Mouse (Mus musculus): ENCODE results near the gene Hist2h2ac. TPM values are rescaled to one million over a fixed set of nuclear protein-coding genes. Genes with fewer than 3 reads are reported as not detected.

Hist2h2ac gene
- polyA plus RNA-seq, 1 experiment from 2014 or later, result 0.99 TPM

- ATAC-seq, result peak; percentile 95
- H3K36me3 ChIP-seq (ENCODE audit: control insufficient read depth, insufficient read depth, low read length), result peaks cover 17% of the 10 kb centered on the region
Observed at GRCm38 (mm10) chr3:96197129-96197749, 23.4 kb downstream of the Hist2h2ac start.

GRCm38 (mm10) chr3:96196437-96197128 lies 24.1 kb downstream of the Hist2h2ac start:
- H3K4me2 ChIP-seq (ENCODE audit: low read length), result peak overlapping the region; percentile 96
- peak overlapping the region; percentile 79 for H3K4me3 ChIP-seq (ENCODE audit: low read depth, low read length)
- H3K27ac ChIP-seq (ENCODE audit: low read length), result peak overlapping the region; percentile 98
- no peaks in the 10 kb centered on the region for H3K27me3 ChIP-seq (ENCODE audit: control insufficient read depth, insufficient read depth, low read depth, low read length)
- H3K36me3 ChIP-seq (ENCODE audit: control insufficient read depth, insufficient read depth, low read length), result peaks cover 18% of the 10 kb centered on the region
- peaks cover 12% of the 10 kb centered on the region for H3K4me1 ChIP-seq (ENCODE audit: control insufficient read depth, insufficient read depth, low read length)
- 18% methylated on average over 27 of the region's 27 CpGs for WGBS
- peak; percentile 10; the same call in 1 of the 2 replicates for ATAC-seq
- no peaks in the 10 kb centered on the region for H3K9me3 ChIP-seq (replicated peaks; ENCODE audit: control insufficient read depth, low read length, poor library complexity, severe bottlenecking)
- H3K9ac ChIP-seq (ENCODE audit: low read depth, low read length), result peak overlapping the region; percentile 92

More at GRCm38 (mm10) chr3:96197129-96197749, 23.4 kb downstream of the Hist2h2ac start:
- Histone ChIP-seq H3K4me2 (ENCODE audit: low read length) (peak overlapping the region; percentile 96), H3K9ac (ENCODE audit: low read depth, low read length) (peak overlapping the region; percentile 92), H3K4me1 (ENCODE audit: control insufficient read depth, insufficient read depth, low read length) (peaks cover 12% of the 10 kb centered on the region), H3K27me3 (ENCODE audit: control insufficient read depth, insufficient read depth, low read depth, low read length) (no peaks in the 10 kb centered on the region), H3K4me3 (ENCODE audit: low read depth, low read length) (peak overlapping the region; percentile 79), H3K9me3 (replicated peaks; ENCODE audit: control insufficient read depth, low read length, poor library complexity, severe bottlenecking) (no peaks in the 10 kb centered on the region), H3K27ac (ENCODE audit: low read length) (peak overlapping the region; percentile 98)
- WGBS, result under 1% methylated on average over 50 of the region's 50 CpGs

- no peak overlapping the region; the same call in 1 of the 2 replicates for H3K27ac ChIP-seq (ENCODE audit: low read length)
- H3K4me2 ChIP-seq (ENCODE audit: low read length), result peak overlapping the region; percentile 96; the same call in 1 of the 2 replicates
- no peak overlapping the region; the same call in 1 of the 2 replicates for H3K4me3 ChIP-seq (ENCODE audit: low read depth, low read length)
- 93% methylated on average over 11 of the region's 11 CpGs for WGBS
- no peaks in the 10 kb centered on the region for H3K9me3 ChIP-seq (replicated peaks; ENCODE audit: control insufficient read depth, low read length, poor library complexity, severe bottlenecking)
- no peak overlapping the region for H3K9ac ChIP-seq (ENCODE audit: low read depth, low read length)
- H3K36me3 ChIP-seq (ENCODE audit: control insufficient read depth, insufficient read depth, low read length), result peaks cover 18% of the 10 kb centered on the region
- peaks cover 12% of the 10 kb centered on the region for H3K4me1 ChIP-seq (ENCODE audit: control insufficient read depth, insufficient read depth, low read length)
- no peaks in the 10 kb centered on the region for H3K27me3 ChIP-seq (ENCODE audit: control insufficient read depth, insufficient read depth, low read depth, low read length)
- no peak for ATAC-seq
Observed at GRCm38 (mm10) chr3:96195616-96196313, 24.9 kb downstream of the Hist2h2ac start.

GRCm38 (mm10) chr3:96194966-96195365 lies 25.7 kb downstream of the Hist2h2ac start:
- ATAC-seq, result no peak
- 89% methylated on average over 10 of the region's 10 CpGs for WGBS
- no peak overlapping the region for H3K4me3 ChIP-seq (ENCODE audit: low read depth, low read length)
- H3K36me3 ChIP-seq (ENCODE audit: control insufficient read depth, insufficient read depth, low read length), result peaks cover 23% of the 10 kb centered on the region
- no peak overlapping the region for H3K9ac ChIP-seq (ENCODE audit: low read depth, low read length)
- H3K27me3 ChIP-seq (ENCODE audit: control insufficient read depth, insufficient read depth, low read depth, low read length), result no peaks in the 10 kb centered on the region
- H3K27ac ChIP-seq (ENCODE audit: low read length), result no peak overlapping the region
- no peak overlapping the region for H3K4me2 ChIP-seq (ENCODE audit: low read length)
- no peaks in the 10 kb centered on the region for H3K9me3 ChIP-seq (replicated peaks; ENCODE audit: control insufficient read depth, low read length, poor library complexity, severe bottlenecking)
- peaks cover 12% of the 10 kb centered on the region for H3K4me1 ChIP-seq (ENCODE audit: control insufficient read depth, insufficient read depth, low read length)

GRCm38 (mm10) chr3:96192977-96193376 lies 27.7 kb downstream of the Hist2h2ac start:
- H3K27ac ChIP-seq (ENCODE audit: low read length), result no peak overlapping the region
- ATAC-seq, result no peak
- peaks cover 39% of the 10 kb centered on the region for H3K36me3 ChIP-seq (ENCODE audit: control insufficient read depth, insufficient read depth, low read length)
- H3K4me1 ChIP-seq (ENCODE audit: control insufficient read depth, insufficient read depth, low read length), result peaks cover 11% of the 10 kb centered on the region
- no peaks in the 10 kb centered on the region for H3K27me3 ChIP-seq (ENCODE audit: control insufficient read depth, insufficient read depth, low read depth, low read length)
- WGBS, result 74% methylated on average over 12 of the region's 12 CpGs
- H3K4me3 ChIP-seq (ENCODE audit: low read depth, low read length), result no peak overlapping the region
- H3K9me3 ChIP-seq (replicated peaks; ENCODE audit: control insufficient read depth, low read length, poor library complexity, severe bottlenecking), result no peaks in the 10 kb centered on the region
- no peak overlapping the region for H3K4me2 ChIP-seq (ENCODE audit: low read length)
- no peak overlapping the region for H3K9ac ChIP-seq (ENCODE audit: low read depth, low read length)

GRCm38 (mm10) chr3:96182382-96182776 lies 38.3 kb downstream of the Hist2h2ac start:
- ATAC-seq, result no peak
- 20% methylated on average over 4 of the region's 4 CpGs for WGBS

GRCm38 (mm10) chr3:96181510-96182381 lies 38.9 kb downstream of the Hist2h2ac start:
- Histone ChIP-seq H3K4me2 (ENCODE audit: low read length) (peak overlapping the region; percentile 66), H3K36me3 (ENCODE audit: control insufficient read depth, insufficient read depth, low read length) (peaks cover 20% of the 10 kb centered on the region), H3K27ac (ENCODE audit: low read length) (peak overlapping the region; percentile 93), H3K4me3 (ENCODE audit: low read depth, low read length) (peak overlapping the region; percentile 76), H3K9ac (ENCODE audit: low read depth, low read length) (peak overlapping the region; percentile 91), H3K27me3 (ENCODE audit: control insufficient read depth, insufficient read depth, low read depth, low read length) (no peaks in the 10 kb centered on the region), H3K4me1 (ENCODE audit: control insufficient read depth, insufficient read depth, low read length) (peaks cover 25% of the 10 kb centered on the region), H3K9me3 (replicated peaks; ENCODE audit: control insufficient read depth, low read length, poor library complexity, severe bottlenecking) (no peaks in the 10 kb centered on the region)
- peak; percentile 66 for ATAC-seq
- 21% methylated on average over 12 of the region's 12 CpGs for WGBS

More at GRCm38 (mm10) chr3:96182382-96182776, 38.3 kb downstream of the Hist2h2ac start:
- H3K4me2 ChIP-seq (ENCODE audit: low read length), result peak overlapping the region; percentile 66
- H3K4me1 ChIP-seq (ENCODE audit: control insufficient read depth, insufficient read depth, low read length), result peaks cover 25% of the 10 kb centered on the region
- peak overlapping the region; percentile 93 for H3K27ac ChIP-seq (ENCODE audit: low read length)
- peak overlapping the region; percentile 76 for H3K4me3 ChIP-seq (ENCODE audit: low read depth, low read length)
- peaks cover 20% of the 10 kb centered on the region for H3K36me3 ChIP-seq (ENCODE audit: control insufficient read depth, insufficient read depth, low read length)
- no peaks in the 10 kb centered on the region for H3K27me3 ChIP-seq (ENCODE audit: control insufficient read depth, insufficient read depth, low read depth, low read length)
- H3K9me3 ChIP-seq (replicated peaks; ENCODE audit: control insufficient read depth, low read length, poor library complexity, severe bottlenecking), result no peaks in the 10 kb centered on the region
- H3K9ac ChIP-seq (ENCODE audit: low read depth, low read length), result peak overlapping the region; percentile 91

- under 1% methylated on average over 19 of the region's 23 CpGs for WGBS
- peak; percentile 77 for ATAC-seq
- H3K36me3 ChIP-seq (ENCODE audit: control insufficient read depth, insufficient read depth, low read length), result peaks cover 20% of the 10 kb centered on the region
- H3K4me1 ChIP-seq (ENCODE audit: control insufficient read depth, insufficient read depth, low read length), result peaks cover 25% of the 10 kb centered on the region
- no peaks in the 10 kb centered on the region for H3K9me3 ChIP-seq (replicated peaks; ENCODE audit: control insufficient read depth, low read length, poor library complexity, severe bottlenecking)
- peak within 1 kb of the TSS; percentile 91 for H3K9ac ChIP-seq (ENCODE audit: low read depth, low read length)
- H3K4me2 ChIP-seq (ENCODE audit: low read length), result peak within 1 kb of the TSS; percentile 66
- H3K27ac ChIP-seq (ENCODE audit: low read length), result peak within 1 kb of the TSS; percentile 93
- H3K27me3 ChIP-seq (ENCODE audit: control insufficient read depth, insufficient read depth, low read depth, low read length), result no peaks in the 10 kb centered on the region
- H3K4me3 ChIP-seq (ENCODE audit: low read depth, low read length), result peak within 1 kb of the TSS; percentile 76
Observed at GRCm38 (mm10) chr3:96180727-96181477, 39.8 kb downstream of the Hist2h2ac start, which contains the start of gene Sv2a. Gene Sv2a (plus strand): TSS chr3:96181151.
